Mouse (Mus musculus): ENCODE results near the gene Dynlt1b.
"Not testable (repeated sequence)": the region's sequence is repeated elsewhere in the genome, so short reads cannot be mapped to it uniquely, and the experiment has no call there.

Dynlt1b gene

DNA sequence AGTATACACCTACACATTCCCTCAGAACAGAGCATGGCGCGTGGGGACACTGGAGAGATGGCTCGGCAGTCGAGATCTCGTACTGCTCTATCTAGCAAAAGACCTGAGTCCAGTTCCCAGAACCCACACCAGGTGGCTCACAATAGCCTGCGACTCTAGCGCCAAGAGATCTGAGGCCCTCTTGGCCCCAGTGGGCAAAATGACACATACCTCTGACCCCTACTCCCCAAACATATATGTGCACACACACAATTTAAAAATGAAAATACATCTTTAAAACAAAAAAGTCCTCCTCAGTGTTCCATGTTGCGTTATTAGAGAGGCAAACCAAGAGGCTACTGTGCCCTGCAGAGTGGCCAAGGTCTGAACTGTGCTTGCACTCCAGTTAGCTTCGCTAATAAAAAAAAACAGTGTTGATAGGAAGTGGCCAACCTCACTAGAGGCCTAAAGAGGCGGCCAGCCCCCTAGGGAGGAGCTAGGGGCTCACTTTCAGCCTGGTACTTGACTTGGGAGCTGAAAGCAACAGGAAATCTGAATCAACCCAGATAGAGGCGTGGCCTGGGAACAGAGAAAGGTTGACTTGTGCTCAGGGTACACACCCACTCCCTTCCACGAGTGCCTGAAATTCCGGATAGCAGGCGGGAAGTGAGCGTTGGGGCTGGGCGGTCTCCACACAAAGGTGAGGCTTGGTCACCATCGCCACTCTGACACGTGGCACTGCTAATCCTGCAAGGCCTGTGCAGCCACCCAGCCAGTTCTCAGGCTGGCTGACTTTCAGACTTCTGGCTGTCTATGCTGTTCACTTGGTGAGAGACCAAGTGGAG lies 37.9 kb downstream of the Dynlt1b start:
- DNase-seq: not testable (repeated sequence)

DNA sequence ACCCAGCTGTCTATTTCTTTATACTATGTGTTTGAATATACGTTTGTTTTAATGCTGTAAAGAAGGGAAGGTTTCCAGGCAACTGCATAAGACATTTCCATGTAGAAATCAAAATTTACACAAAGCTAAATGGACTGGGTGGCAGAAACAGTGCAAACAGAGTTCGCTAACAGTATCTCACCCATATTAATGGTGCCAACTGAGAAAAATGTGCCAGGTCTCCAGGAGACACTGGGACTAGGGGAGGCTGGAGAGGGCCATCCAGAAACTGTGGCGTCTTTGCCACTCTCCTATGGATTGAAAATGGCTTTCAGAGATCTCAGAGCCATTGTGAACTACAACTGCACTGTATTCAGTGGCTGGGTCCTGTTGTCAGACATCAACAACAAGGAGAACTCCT lies 40.1 kb downstream of the Dynlt1b start:
- DNase-seq: not testable (repeated sequence)

DNA sequence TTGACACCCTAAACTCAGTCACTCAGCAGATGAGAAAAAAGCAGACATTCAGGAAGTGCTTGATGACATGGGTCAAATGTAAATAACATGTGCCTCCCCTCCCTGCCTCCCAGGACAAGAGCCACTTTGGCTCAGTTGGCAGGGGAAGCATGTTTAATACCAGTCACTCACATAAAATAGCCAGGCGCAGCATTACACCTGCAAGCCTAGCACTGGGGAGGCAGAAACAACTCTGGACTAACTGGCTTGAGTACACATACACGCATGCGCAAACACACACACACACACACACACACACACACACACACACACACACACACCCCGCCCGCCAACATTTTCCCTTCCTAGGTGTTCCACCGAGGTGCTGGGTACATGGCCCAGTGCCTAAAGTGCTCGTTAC lies 40.8 kb downstream of the Dynlt1b start:
- DNase-seq: not testable (repeated sequence)

DNA sequence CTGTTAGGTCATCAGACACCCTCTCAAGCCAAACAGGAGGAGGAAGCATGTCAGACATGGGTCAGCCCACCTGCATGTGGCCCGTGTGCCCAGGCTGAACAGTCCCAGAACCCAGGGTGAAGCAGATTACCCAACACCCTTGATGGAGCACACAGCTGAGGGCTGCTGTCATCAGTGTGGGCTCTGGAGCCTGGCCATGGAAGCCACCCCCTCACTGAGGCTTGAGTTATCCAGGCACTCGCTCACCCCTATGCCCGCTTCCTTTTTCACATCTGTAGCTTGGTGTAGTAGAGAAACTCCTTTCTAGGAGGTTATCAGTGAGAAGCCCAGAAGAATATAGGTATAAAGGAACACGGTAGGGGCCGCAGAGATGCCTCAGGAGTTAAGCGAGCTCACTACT lies 45.4 kb downstream of the Dynlt1b start:
- not testable (repeated sequence) for DNase-seq

DNA sequence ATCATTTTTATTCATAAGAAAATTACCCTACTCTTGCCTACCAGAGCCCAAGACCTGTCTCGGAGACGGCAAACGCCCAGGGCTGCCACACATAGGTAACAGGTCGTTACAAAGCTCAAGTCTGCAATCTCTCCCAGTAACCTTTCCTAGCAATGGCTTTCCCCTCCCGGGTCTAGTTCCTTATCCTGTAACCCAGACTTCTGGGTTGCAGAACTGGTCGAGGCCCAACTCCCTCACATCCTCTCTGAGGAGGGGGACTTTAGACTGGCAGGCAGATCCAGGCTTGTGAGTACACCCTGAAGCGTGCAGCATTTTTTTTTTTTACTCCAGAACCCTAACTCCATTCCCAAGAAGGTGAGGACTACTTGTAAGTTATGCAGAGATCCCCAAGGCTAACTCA lies 46.0 kb downstream of the Dynlt1b start:
- not testable (repeated sequence) for DNase-seq

DNA sequence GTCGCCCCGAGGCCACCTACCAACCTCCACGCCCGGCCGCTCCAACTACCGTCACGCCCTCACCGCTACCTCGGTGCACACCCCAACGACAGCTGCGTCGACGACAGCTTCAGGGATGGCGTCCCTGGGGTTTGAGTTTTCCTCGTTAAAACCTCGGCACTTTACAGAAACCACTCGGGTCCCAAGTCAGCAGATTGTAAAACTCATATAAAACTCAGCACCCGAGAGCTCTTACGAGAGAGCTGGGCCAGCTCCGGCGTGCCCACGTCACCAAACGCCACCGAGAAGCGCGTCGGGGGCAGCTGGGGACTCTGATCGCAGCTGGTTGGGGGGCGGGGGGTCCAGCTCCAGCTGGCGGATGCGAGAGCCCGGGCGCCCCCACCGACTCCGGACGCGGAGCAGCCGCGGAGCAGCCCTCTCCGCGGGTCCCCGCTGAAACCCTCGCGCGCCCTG lies 46.6 kb downstream of the Dynlt1b start:
- peak; percentile 85 for DNase-seq

DNA sequence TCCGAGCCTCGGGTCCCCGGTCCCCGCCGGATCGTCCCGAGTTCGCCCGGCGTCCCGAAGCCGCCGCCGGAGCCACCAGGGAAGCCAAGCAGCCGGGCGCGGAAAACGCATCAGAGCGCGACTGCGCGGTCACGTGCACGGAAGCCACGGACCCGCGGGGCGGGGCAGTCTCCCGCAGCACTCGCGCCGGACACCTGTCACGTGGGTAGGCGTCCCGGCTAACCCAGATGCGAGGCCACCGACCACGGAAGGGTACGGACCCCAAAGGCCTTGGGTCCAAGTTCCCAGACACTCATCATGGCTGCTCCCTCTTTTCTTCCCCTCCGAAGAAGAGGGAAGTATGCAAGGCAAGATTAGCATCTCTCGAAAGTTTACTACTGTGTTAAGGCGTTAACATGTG lies 47.1 kb downstream of the Dynlt1b start:
- peak; percentile 76 for DNase-seq

DNA sequence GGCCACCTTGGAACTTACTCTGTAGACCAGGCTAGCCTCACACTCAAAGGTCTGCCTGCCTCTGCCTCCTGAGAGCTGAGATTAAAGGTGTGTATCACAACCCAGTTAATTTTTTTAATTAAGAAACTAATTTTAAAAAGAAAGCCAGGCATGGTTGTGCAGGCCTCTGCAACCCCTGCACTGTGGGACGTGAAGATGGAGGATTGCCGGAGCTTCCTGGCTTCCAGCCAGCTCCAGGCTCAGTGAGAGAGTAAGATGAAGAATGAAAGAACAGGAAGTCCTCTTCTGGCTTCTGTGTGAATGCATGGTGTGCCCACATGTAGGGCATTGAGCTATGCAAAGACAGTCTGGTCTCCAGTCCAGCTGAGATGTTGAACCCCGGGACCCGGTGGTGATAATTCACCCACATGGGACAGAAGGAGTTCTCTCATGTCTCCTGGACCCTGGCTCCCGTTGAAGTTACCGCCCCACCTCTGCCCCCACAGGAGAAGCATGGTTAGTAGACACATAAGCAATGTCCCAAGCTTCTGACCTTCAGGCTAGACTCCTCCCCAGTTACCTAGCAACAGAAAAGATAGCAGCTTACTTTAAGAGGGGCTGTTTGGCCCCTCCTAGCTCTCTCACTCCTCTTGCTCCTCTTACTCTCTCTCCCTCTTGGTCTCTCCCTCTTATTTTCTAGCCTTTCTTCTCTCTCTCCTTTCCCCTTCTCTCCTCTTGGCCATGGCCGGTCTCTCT lies 51.1 kb downstream of the Dynlt1b start:
- peak; percentile 24 for DNase-seq

DNA sequence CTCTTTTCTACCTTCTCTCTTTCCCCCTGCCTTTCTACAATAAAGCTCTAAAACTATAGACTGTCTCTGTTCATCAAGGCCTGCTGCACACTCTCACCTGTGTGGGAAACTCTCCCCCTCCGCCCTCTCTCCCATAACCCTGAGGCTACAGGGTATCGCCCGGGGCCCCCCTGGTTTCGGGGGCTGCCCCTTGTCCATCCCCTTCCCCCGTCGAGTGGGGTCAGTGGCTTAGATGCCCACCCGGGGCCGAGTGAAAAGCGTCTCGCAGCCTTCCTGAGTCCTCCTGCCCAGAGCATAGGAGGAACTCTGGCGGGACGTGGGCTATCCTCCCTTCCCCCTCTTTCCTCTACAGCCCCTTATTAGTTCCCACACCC lies 51.7 kb downstream of the Dynlt1b start:
- DNase-seq: not testable (repeated sequence)

DNA sequence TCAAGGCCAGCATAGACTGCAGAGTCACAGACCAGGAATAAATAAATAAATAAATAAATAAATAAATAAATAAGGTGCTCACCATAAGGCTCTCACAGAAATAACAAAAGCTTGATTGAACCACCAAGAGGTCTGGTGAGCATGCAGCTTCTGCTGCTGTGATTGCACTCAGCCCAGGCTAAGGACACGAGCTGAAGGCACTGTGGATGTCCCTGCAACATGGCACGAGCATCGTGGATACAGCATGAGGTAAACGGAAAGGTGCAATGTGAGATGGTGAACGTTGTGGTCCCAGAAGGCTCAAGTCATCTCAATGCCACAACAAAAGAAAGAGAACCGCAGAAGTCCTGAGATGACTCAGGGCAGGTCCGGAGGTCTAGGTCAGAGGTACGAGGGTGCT lies 52.3 kb downstream of the Dynlt1b start:
- not testable (repeated sequence) for DNase-seq

Data from retina, postnatal 1 day (tissue).